Mouse (Mus musculus): ENCODE measurements at regions not wholly inside any gene's neighbourhood (a gene's known extent, or its start where the extent isn't known, plus 50 kb on each side); places are given as distances from the start of the nearest gene placed in this dataset.

DNA sequence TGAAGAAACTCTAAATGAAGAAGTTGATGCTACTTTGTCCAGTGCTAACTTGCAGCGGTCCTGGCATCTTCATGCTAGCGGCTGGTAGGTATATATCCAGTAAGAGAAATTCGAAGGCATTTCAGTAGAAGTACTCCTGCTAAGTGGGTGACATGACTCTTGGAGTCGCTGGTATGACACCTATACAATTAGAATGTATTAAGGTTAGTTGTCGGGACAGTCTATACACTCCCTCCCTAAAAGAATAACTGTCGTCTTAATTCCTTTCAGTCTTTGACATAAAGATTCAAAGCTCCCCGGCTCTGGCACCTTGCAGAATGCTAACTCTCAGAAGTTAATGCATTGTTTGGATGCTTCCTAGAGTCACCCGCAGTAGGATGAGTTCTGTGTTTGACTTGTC is 70.1 kb downstream of the Sox4 start:
- Histone ChIP-seq H3K9me3 (ENCODE audit: low read length) (no peaks in the 10 kb centered on the region), H3K27ac (ENCODE audit: low read depth, low read length) (no peak overlapping the region), H3K9ac (replicated peaks; ENCODE audit: low read length, poor library complexity, severe bottlenecking) (no peak overlapping the region), H3K36me3 (ENCODE audit: insufficient read depth, low read length) (no peaks in the 10 kb centered on the region), H3K4me3 (ENCODE audit: low read depth, low read length) (peak overlapping the region; percentile 48), H3K4me1 (ENCODE audit: insufficient read depth, low read length) (no peaks in the 10 kb centered on the region), H3K27me3 (ENCODE audit: insufficient read depth, low read length) (no peaks in the 10 kb centered on the region; the same call in 1 of the 2 replicates), H3K4me2 (ENCODE audit: low read depth, low read length, poor library complexity, severe bottlenecking) (peak overlapping the region; percentile 84)
- ATAC-seq (ENCODE audit: low FRiP score) = no peak
- DNase-seq (ENCODE audit: low spot score) = no peak
- TF ChIP-seq CTCF (IDR thresholded peaks at IDR 0.05) = no peak
- 29% methylated on average over 8 of the region's 8 CpGs for WGBS

GRCm38 (mm10) chr13:28880888-28881287 is 72.6 kb downstream of the Sox4 start:
- DNase-seq (ENCODE audit: low spot score) = no peak

GRCm38 (mm10) chr13:28878692-28879091 is 74.8 kb downstream of the Sox4 start:
- 75% methylated on average over 3 of the region's 3 CpGs for WGBS
- no peaks in the 10 kb centered on the region for H3K9me3 ChIP-seq (ENCODE audit: low read length)
- H3K4me1 ChIP-seq (ENCODE audit: insufficient read depth, low read length) = no peaks in the 10 kb centered on the region
- DNase-seq (ENCODE audit: low spot score) (no peak), ATAC-seq (ENCODE audit: low FRiP score) (no peak)
- no peaks in the 10 kb centered on the region for H3K27me3 ChIP-seq (ENCODE audit: insufficient read depth, low read length)
- H3K9ac ChIP-seq (replicated peaks; ENCODE audit: low read length, poor library complexity, severe bottlenecking) = no peak overlapping the region
- H3K27ac ChIP-seq (ENCODE audit: low read depth, low read length) = no peak overlapping the region
- no peak overlapping the region for H3K4me3 ChIP-seq (ENCODE audit: low read depth, low read length)
- no peak overlapping the region for H3K4me2 ChIP-seq (ENCODE audit: low read depth, low read length, poor library complexity, severe bottlenecking)
- TF ChIP-seq CTCF (IDR thresholded peaks at IDR 0.05) = no peak
- H3K36me3 ChIP-seq (ENCODE audit: insufficient read depth, low read length) = no peaks in the 10 kb centered on the region

More at GRCm38 (mm10) chr13:28880888-28881287, 72.6 kb downstream of the Sox4 start:
- no peaks in the 10 kb centered on the region for H3K36me3 ChIP-seq (ENCODE audit: insufficient read depth, low read length)
- no peaks in the 10 kb centered on the region for H3K27me3 ChIP-seq (ENCODE audit: insufficient read depth, low read length)
- 66% methylated on average over 6 of the region's 6 CpGs for WGBS
- TF ChIP-seq CTCF (IDR thresholded peaks at IDR 0.05) = no peak
- no peak for ATAC-seq (ENCODE audit: low FRiP score)
- H3K9ac ChIP-seq (replicated peaks; ENCODE audit: low read length, poor library complexity, severe bottlenecking) = no peak overlapping the region
- H3K4me2 ChIP-seq (ENCODE audit: low read depth, low read length, poor library complexity, severe bottlenecking) = peak overlapping the region; percentile 21; the same call in 1 of the 2 replicates
- H3K4me3 ChIP-seq (ENCODE audit: low read depth, low read length) = no peak overlapping the region
- H3K9me3 ChIP-seq (ENCODE audit: low read length) = no peaks in the 10 kb centered on the region
- no peak overlapping the region for H3K27ac ChIP-seq (ENCODE audit: low read depth, low read length)
- no peaks in the 10 kb centered on the region for H3K4me1 ChIP-seq (ENCODE audit: insufficient read depth, low read length)

DNA sequence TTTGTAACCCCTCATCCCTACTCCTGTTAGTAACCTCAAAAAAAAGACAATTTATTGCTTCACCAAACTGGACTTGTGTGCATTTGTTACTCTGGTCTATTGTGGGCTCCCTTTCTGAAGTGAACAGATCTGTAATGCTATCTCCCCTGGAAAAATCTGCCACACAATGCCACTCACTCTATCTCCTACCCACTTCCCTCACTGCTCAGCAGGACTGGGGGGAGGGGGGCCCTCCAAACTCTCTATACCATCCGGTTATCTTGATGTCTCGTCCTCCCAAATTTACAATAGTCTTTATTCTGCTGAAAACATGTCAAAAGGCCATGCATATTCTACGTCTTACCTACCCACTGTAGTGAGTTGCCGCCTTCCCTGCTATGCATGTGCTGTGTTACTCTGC is 76.7 kb downstream of the Sox4 start:
- H3K9me3 ChIP-seq (ENCODE audit: low read length) = no peaks in the 10 kb centered on the region
- 70% methylated on average over 4 of the region's 4 CpGs for WGBS
- no peak overlapping the region for H3K27ac ChIP-seq (ENCODE audit: low read depth, low read length)
- H3K27me3 ChIP-seq (ENCODE audit: insufficient read depth, low read length) = no peaks in the 10 kb centered on the region
- no peak for ATAC-seq (ENCODE audit: low FRiP score)
- H3K4me3 ChIP-seq (ENCODE audit: low read depth, low read length) = no peak overlapping the region
- TF ChIP-seq CTCF (IDR thresholded peaks at IDR 0.05) = no peak
- H3K4me1 ChIP-seq (ENCODE audit: insufficient read depth, low read length) = no peaks in the 10 kb centered on the region
- no peaks in the 10 kb centered on the region for H3K36me3 ChIP-seq (ENCODE audit: insufficient read depth, low read length)
- no peak for DNase-seq (ENCODE audit: low spot score)
- no peak overlapping the region for H3K4me2 ChIP-seq (ENCODE audit: low read depth, low read length, poor library complexity, severe bottlenecking)
- no peak overlapping the region for H3K9ac ChIP-seq (replicated peaks; ENCODE audit: low read length, poor library complexity, severe bottlenecking)

DNA sequence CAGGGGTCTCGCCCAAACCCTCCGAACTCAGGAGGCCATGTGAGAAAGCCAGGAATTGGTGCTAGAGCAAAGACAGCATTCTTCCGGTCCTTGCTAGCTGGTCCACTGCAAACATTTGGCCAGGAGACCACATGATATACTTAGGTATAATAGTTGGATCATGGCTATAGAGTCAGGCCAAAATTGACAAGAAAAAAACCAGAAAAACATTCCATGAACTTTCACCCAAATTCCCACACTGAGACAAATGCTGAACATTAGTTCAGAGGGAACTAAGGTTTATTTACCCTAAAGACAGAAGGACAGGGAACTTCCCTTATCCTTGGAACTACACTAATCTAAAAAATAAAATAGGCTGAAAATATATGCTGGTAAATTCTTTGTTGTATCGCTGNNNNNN is 82.8 kb downstream of the Sox4 start:
- H3K36me3 ChIP-seq (ENCODE audit: insufficient read depth, low read length) = no peaks in the 10 kb centered on the region
- ATAC-seq (ENCODE audit: low FRiP score) (no peak), DNase-seq (ENCODE audit: low spot score) (no peak)
- TF ChIP-seq CTCF (IDR thresholded peaks at IDR 0.05) = no peak
- H3K4me2 ChIP-seq (ENCODE audit: low read depth, low read length, poor library complexity, severe bottlenecking) = no peak overlapping the region
- no peak overlapping the region for H3K4me3 ChIP-seq (ENCODE audit: low read depth, low read length)
- H3K4me1 ChIP-seq (ENCODE audit: insufficient read depth, low read length) = no peaks in the 10 kb centered on the region; the same call in 1 of the 2 replicates
- no peak overlapping the region for H3K9ac ChIP-seq (replicated peaks; ENCODE audit: low read length, poor library complexity, severe bottlenecking)
- 89% methylated on average over 4 of the region's 4 CpGs for whole genome bisulfite sequencing
- no peak overlapping the region for H3K27ac ChIP-seq (ENCODE audit: low read depth, low read length)
- H3K9me3 ChIP-seq (ENCODE audit: low read length) = no peaks in the 10 kb centered on the region
- no peaks in the 10 kb centered on the region for H3K27me3 ChIP-seq (ENCODE audit: insufficient read depth, low read length)

DNA sequence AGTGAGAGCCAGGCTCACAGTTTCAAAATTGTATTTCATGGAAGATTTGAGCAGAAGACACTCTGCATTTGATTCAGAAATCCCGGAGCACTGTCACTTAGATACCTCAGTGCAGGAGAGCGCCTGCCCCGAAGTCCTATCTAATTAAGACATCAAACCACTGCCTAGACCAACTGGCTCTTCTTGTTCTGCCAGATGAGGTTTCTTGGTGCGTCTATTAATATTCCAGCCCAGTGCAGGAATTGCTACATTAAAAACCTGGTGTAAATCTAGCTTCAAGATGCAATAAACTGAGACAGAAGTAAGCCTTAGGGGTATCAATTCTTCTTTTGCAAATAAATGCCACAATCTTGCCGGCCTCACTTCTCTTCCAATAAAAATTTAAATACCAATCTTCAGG is 86.3 kb downstream of the Sox4 start:
- no peak overlapping the region for H3K9ac ChIP-seq (replicated peaks; ENCODE audit: low read length, poor library complexity, severe bottlenecking)
- no peak for TF ChIP-seq CTCF (IDR thresholded peaks at IDR 0.05)
- H3K27ac ChIP-seq (ENCODE audit: low read depth, low read length) = 0 out of 2 replicates have a peak overlapping the region, but pooled peaks have one; percentile 4
- no peaks in the 10 kb centered on the region for H3K27me3 ChIP-seq (ENCODE audit: insufficient read depth, low read length)
- ATAC-seq (ENCODE audit: low FRiP score) (no peak), DNase-seq (ENCODE audit: low spot score) (no peak)
- H3K4me3 ChIP-seq (ENCODE audit: low read depth, low read length) = no peak overlapping the region
- H3K9me3 ChIP-seq (ENCODE audit: low read length) = no peaks in the 10 kb centered on the region
- 37% methylated on average over 5 of the region's 5 CpGs for WGBS
- H3K36me3 ChIP-seq (ENCODE audit: insufficient read depth, low read length) = no peaks in the 10 kb centered on the region
- no peak overlapping the region for H3K4me2 ChIP-seq (ENCODE audit: low read depth, low read length, poor library complexity, severe bottlenecking)
- no peaks in the 10 kb centered on the region; the same call in 1 of the 2 replicates for H3K4me1 ChIP-seq (ENCODE audit: insufficient read depth, low read length)

Measured in midbrain, postnatal 0 days (tissue).